Mouse (Mus musculus): Measurements from ENCODE around the gene Mmp17. TPM values are rescaled to one million over a fixed set of nuclear protein-coding genes. Genes with fewer than 3 reads are reported as not detected.

Gene Mmp17
- 1.2 and 1.7 TPM in 2 replicates for total RNA-seq (2021)
- long read RNA-seq, experiment 1, full-length matches to known transcripts, result 3 of 4 reads
- long read RNA-seq, experiment 1, partial matches to known transcripts, result 1 of 4 reads
- long read RNA-seq, experiment 1, other reads (novel, unspliced or antisense), result 0 of 4 reads
- long read RNA-seq, experiment 2, full-length matches to known transcripts, result 3 of 3 reads
- long read RNA-seq, experiment 2, partial matches to known transcripts, result 0 of 3 reads
- long read RNA-seq, experiment 2, other reads (novel, unspliced or antisense), result 0 of 3 reads

DNA sequence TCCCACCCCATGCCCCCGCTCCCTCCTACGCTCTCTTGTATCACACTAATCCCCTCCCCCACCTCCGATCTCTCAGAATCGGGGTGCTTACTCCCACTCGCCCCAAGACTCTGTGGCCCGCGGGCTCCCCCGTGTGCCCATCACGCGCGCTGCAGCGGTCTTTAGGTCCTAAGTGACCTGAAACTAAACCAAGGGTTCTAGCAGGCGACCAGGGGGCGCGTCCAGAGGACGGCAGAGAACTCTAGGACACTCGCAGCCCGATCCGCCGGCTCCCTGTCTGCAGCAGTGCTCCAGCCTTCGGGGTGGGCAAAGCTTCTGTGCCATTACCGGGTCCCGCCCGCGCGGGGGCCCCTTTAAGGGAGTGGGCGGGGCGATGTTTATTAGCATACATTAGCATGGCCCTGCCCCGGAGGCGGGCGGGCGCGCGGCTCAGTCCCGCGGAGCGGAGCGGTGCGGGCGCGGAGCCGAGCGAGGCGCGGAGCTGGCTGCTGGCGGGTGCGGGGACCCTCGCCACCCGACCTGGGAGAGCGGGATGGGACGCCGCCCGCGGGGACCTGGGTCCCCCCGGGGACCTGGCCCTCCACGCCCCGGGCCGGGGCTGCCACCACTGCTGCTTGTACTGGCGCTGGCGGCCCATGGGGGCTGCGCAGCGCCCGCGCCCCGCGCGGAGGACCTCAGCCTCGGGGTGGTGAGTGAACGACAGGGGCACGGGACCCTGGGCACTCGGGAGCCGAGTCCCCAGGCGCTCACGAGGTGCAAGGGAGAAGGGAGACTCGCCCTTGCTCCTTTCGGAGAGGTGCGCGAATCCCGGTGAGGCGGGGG, at the start of gene Mmp17:
Mmp17 (plus strand) TSS at position 409 of the 822 bp plus-strand sequence.
- DNase-seq, result peak; percentile 92

DNA sequence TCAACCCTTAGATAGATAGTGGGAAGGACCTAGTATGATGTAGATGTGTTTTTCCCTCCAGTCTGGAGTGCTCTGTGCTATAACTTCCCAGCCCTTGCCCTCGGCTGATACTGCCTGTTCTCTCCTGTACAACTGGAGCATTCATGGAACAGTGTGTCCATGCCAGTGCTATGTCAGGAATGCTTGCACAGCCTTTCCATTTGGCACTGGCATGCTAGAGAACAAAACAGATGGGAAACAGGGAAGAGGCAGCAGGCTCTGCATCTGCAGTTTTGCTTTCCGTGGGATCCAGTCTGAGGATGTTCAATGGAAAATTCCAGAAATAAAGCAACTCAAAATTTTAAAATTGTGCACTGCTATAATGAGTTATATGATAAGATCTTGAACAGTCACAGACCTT, 49.5 kb upstream of the Mmp17 start:
- no peak for DNase-seq

DNA sequence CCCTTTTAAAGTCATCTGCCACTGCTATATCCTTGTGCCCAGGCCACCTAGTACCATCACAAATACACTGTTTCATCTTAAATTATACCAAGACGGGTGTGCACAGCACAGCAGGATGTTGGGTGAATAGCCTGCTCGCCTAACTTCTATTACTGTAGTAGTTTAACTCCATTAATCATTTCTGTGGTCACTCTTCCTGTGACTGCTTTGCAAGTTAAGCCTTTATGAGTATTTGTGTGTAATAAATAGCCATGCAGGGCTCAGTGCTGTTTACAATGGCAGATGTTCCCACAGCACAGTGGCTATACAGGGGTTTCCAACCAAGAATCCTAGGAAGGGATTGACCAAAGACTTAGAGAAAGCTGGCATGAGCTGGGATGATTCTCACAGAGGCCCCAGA, 48.9 kb upstream of the Mmp17 start:
- no peak for DNase-seq

DNA sequence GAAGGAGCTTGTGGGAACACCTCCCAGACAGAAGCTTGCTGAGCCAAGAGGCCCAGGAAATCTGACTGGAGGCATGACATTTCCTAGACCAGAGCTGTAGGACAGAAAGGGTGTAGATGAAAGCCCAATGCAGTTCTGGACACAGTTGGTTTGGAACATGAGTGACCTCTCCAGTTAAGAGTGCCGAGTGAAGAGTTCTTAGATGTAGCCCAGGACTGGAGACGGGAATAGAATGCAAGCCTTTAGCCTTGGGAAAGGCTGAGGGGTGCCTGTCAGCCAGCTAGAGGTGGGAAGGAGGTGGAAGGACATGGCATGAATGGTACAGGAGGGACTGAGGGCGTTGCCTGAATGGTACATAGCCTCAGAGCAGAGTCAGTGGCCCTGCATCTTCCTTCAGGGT, 48.5 kb upstream of the Mmp17 start:
- DNase-seq, result no peak

DNA sequence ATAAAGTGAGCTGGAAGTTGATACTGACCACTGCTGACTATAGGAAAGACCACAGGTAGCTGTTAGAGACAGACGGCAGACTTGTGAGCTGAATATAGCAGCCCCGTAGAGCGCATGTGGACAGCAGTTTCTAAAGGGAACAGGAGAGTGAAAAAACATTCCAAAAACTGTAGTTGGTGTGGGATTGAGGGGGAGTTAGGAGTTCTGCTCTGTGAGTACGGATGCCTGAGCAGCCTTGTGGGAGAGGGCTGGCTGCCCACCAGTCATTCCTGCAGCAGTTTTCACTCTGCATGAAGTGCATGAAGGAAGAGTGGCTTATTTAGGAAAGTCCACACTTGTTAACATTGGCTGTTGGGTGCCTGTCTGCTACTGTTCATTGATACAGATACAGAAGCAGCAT, 45.1 kb upstream of the Mmp17 start:
- DNase-seq, result no peak

DNA sequence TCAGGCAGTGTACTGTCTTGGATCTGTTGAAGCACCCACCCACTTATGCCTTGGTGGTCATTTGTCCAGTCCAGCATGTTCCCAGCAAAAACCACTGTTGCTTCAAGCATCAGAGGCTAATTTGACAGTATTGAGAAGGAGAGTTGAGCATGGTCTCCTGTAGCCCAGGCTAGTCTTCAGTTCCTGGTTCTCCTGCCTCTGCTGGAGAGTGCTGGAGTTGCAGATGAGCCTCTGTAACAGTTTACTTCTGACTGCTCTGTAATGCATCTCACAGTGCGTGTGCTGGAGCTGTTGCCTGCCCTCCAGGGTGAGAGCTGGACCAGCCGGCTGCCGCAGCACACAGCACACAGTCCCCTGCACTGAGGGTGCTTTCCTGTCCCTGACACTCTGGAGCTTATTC, 41.7 kb upstream of the Mmp17 start:
- no peak for DNase-seq

DNA sequence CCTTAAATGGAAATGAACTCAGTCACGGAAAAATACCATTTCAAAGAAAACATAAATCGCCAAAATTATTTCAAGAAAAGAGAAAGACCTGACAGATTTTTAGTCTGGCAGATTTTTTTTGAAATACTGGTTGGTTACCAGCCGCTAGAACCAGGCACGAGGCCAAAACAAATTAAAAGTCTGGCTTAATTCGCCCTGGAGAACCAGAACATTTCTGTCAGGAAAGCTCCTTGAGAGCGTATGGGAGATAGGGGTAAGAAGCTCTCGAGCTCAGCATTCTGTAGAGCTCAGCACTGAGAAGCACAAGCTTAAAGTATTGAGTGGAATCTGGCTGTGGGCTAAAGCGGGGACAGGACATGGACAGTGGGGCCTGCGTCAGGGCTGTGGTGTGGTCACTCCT, 38.2 kb upstream of the Mmp17 start:
- DNase-seq, result no peak

DNA sequence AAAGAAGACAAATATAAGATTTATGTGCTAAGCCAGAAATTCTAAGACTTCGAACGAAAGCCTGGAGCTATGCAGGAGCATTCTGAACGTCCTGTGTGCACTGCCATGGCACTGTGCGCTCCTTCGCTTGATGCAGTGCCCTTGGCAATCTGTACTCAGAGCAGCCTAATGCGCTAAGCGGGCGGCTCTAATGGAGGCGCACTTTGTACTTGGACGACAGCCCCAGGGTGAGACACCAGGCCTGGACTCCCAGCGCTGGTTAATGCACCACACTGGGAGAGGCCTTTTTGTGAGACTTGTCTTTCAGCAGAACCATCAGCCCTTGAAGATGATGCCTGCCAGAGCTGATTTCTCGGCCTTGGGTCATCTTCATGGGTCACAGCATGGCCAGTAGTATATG, 34.3 kb upstream of the Mmp17 start:
- DNase-seq, result no peak

DNA sequence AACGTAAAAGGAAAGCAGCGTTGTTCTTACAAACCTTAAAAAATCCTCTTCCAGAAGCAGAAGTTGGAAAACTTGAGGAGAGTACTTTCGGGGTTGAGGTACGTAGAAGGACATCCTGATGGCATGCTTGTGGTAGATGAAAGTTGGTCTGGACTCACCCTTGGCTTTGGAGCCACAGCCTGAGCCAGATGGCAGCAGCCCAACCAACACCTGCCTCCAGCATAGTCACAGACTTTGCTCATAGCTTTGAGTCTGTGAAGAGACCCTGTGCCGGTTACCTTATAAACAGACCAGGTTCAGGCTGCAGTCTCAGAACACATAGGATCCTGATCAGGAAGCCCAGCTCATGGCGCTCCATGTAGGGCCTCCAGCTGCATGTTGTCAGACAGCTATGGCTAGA, 33.2 kb upstream of the Mmp17 start:
- DNase-seq, result no peak

DNA sequence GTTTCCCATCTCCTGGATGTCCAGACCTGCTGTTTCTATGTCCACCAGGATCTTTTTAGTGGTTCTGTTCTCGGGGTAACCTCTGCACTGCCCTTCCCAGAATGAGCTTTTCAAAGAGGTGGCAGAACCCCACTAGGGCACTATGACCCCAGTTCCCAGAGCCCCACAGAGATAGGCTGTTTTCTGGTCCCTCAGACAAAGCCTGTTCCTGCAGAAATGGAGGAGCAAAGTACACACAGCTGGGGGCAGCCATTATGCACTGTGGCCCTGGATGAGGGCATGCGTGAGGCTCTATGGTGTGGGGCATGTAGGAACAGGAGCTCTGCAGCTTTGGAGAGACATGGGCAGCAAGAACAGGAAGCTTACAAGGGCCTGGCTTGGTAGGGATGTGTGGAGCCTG, 32.0 kb upstream of the Mmp17 start:
- DNase-seq, result no peak

DNA sequence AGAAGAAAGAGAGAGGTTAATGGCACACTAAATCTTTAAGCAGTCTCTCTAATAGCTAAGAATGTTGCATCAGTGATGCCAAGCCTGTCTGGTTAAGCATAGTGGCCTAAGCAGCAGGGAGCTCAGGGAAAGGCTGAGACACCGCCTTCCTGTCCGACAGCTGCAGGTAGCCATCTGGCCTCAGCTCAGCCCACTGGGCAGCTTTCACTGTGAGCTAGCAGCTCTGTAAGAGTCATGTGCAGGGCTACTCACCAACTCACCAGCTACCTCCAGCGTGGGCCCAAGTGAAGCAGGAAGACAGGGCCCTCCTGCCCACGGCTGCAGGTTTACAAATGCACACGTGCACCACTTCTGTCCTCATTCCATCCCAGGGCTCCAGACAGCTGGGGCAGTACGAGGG, 30.3 kb upstream of the Mmp17 start:
- DNase-seq, result no peak

DNA sequence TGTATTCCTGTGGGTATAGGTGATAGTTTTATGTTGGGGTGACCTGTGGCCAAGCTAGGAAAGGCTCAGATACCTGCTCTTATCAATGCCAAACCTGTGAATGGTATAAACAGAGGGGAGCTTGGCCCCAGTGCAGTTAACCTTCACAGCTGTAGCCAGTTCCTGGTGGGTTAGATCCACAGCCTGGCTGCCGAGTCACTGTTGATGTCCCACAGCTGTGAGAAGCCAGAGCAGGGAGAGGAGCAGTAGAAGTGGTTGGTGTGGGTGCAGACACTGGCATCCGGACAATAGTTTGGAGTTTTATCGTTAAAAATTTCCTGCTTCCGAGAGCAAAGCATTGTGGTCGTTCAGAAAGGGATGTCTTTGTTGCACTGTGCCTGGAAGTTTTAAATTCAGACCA, 25.4 kb upstream of the Mmp17 start:
- no peak for DNase-seq

DNA sequence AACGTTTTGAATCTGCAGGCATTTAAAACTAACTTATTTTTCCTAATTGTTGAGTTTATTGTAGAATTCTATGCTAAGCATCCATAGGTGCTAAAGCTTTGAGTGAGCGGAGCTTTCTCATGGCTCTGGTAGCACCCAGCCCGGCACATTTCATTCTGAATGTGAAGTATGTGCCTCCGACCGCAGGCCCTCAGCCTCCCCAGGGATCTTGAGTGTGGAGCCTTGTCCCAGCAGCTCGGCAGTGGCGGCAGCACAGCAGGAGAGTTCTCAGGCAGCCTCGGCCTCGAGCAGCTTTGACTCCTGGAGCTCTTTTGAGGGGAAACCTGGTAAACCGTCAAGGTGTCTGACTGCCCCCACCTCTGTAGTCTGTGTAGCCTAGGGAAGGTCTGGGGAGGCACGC, 24.7 kb upstream of the Mmp17 start:
- DNase-seq, result no peak

DNA sequence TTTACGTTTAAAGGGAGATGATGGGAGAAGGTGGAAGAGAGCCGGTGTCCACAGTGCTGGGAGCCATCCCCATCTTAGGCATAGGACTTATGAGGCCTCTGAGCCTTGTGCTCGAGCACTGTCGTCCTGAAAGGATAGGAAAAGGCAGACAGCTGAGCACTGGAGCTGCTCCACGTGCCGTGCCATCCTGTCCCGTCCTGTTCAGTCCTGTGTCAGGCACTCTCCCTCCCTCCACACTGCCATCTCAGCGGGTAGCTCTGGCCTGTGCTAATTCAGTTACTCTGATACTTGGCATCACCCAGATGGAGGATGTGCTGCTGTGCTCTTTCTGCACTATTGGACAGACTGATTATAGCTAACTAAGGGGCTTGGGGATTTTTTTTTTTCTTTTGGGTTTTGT, 21.6 kb upstream of the Mmp17 start:
- no peak for DNase-seq

DNA sequence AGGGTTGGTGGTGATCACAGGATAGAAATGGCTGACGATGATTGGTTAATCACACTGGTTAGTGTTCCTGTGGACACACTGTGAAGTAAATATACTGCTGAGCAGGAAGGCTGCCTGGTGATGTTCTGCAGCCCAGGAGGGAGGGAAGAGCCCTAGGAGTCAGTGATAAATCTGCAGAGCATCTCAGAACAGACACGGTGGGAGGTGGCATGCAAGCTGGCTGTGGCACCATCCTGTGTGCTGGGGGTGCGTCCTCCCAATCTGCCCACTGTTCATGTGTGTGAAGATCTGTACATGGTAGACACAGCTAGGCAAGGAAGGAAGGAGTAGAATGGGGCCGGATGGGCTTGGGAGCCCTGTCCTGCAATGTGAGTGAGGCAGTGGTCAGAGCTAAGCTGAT, 15.4 kb upstream of the Mmp17 start:
- DNase-seq, result no peak

DNA sequence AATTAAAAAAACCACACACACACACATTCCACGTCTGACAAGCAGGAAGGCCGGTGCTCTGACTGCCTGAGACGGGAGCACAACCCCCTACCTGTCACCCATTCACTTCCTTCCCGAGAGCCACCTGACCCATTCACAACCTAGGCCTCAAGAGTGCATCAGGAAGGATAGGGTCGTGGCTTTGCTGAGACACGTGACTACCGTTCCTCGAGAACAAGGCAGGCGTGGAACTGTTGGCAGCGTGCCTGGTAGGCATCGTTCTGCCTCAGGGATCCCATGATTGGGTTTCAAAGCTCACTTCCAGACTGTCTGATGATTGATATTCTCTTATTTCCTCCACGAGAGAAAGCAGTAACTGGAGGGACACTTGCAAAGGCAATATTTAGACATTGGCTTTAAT, 5.8 kb upstream of the Mmp17 start:
- no peak for DNase-seq

DNA sequence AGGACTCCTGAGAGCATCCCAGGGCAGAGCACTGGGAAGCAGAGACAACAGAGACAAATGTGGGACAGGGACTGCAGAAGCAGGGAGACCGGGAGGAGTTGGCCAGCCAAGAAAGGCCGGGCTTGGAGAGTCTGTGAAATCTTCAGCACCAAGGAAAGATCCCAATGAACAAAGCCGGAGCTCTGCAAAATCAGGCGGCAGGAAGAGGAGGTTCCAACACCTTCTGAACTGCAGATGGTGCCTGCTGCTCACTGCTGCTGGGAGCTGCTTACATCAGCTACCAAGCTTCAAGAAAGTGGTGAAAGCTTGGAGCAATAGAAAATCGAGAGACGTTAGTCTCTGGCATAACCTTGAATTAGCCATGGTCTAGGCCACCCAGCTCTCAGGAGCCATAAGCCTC, 3.9 kb upstream of the Mmp17 start:
- no peak for DNase-seq

DNA sequence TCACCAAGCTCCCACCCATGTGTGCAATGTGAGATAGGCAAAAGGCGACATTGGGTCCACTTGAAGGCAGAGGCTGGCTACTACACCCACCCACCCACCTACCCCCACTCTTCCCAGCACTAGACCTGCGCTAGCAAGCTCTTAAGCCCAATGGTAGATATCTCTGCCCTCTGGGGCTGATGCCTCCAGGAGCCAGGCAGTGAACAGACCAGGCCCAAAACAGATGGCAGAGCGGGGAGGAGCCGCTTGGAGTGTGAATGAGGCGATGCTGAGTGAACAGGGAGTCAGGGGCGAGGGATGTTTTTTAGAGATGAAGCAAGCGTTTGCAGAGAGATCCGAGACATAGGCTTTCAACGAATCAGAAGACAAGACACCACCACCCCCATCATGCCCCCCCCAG, 3.4 kb upstream of the Mmp17 start:
- DNase-seq, result no peak

DNA sequence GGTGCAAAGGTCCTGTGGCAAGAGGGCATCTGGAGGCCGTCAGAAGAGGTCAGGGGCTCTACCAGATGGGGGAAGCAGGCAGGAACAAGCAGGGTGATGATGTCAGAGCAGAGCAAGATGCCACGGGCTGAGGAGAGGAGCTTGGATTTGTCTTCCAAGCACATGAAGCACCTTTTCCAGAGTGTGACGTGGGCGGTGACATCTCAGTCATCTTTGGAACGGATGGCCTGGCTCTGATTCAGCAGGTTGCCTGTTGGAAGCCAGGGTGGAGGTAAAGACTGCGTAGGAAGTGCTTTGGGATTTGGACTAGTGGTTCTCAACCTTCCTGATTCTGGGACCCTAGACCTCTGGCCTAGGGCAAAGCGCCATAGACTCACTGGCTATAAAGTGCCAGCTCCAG, 3.0 kb upstream of the Mmp17 start:
- no peak for DNase-seq

DNA sequence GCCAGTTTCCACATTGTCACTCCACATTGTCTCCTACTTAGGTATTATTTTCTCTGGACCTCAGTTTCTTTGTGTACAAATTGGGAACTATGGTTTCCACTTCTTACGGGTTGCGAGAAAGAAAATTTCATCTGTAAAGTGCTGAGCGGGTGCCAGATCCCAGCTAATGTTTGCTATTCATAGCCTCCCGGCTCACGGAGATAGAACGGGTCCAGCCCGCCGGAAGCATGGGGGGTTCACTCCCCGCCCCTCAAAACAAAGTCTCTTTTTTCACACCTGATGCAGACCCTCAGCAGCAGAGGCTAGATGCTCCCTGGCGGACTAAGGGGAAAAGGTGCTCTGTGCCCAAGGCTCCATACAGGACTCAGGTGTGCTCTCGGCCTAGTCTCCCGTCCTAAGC, 638 bp upstream of the Mmp17 start:
- no peak for DNase-seq

DNA sequence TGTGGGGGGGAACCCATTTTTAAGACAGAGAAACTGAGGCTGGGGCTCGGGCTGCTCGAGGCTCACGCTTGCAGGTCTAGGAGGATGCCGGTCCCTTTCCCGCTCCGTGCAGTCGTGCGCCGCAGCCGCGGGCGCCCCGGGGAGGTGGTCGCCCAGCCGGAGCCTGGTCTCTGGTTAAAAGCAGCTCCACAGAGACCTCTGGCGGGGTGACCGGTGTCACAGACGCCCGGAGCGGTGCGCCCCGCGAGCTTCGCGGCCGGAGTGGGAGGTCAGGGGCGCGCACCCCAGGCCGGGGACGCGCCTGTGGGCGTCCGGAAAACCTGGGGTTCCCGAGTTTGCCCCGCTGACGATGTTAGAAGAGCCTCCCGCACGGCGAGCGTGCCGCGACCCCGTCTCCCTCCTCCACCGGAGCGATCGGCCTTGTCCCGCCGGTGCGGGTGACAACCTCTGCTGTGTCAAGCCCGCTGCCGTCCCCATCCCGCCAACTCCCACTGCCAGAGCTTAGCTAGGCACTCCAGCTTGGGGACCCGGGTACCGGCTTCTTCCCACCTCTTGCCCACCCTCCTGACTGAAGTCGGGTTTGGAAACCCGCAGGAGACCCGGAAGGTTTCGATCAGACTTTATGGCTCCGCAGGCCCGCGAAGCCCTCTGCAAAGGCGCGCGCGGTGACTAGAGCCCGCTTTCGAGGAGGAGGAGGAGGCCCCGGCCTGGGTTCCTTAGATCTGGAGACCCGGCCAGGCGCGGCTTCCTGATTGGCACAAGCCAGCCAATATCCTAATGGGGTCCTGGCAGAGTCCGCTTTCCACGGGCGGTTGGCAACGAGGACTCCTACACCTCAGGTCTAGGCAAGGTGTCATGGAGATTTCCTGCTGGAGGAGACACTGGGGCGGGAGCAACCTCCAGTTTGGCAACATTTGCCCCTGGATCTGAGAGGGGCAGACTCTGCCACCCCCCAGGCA, 893 bp downstream of the Mmp17 start:
- DNase-seq, result peak; percentile 36

DNA sequence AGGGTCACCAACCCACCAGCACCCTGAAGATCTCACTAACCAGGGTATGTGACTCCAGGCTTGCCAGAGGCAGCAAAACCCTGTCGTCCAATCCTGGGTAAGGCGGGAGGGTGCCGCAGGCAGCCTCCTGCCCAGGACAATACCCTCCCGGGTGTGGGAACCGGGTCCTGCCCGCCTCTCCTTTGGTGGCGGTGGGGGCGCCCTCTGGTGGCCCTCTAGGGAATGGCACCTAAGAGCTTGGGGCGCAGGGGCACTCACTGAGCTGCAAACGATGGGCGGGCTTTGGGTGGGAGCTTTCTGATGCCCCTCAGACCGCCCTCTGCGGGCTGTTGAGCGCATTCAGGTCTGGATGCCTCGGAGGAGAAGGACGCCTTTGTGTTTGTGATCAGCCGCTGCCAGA, 2.0 kb downstream of the Mmp17 start:
- peak; percentile 91 for DNase-seq

DNA sequence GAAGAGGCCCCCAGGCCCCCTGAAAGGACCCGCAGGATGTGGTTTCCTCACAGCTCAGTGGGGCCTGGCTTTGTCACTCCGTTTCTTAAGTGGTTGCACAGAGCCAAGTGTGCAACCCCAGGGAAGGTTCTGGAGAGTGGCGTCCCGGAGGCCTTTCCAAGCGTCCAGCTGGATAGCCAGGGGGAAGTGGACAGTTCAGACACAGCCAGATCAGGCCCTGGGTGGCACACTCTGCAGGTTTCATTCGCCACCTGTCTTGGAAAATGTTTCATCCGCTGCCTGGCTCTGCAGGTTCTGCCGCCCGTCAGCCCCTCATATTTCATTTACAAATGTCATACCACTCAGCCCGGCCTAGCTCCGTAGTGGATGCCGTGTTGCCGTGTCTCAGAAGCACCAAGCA, 2.5 kb downstream of the Mmp17 start:
- no peak for DNase-seq

Measured in adrenal gland, postnatal 14 days (tissue).